Mouse (Mus musculus): ENCODE data around the gene Tns1.

GRCm38 (mm10) chr1:74135326-74135950 lies 11.2 kb upstream of the Tns1 start:
- TF ChIP-seq CTCF (conservative IDR thresholded peaks at IDR 0.05; ENCODE audit: low read length) (no peak), NANOG (IDR thresholded peaks at IDR 0.05; ENCODE audit: borderline replicate concordance, low read length) (no peak)

Measured in E14TG2a.4 (cell line).